Mouse (Mus musculus) liver, embryonic 13.5 days (tissue): ENCODE data around the gene Gm609. TPM values are rescaled to one million over a fixed set of nuclear protein-coding genes. Genes with fewer than 3 reads are reported as not detected.

ENCODE experiments used
- ATAC-seq: fragments of 200-750 bp; cut with Nextera tagmentation; 2 replicates; pipeline ENCODE4 v1.8.0; 2017; ENCODE audit warnings: low read depth, mild to moderate bottlenecking, moderate number of reproducible peaks, moderate library complexity
- DNase-seq: peaks from one replicate; pipeline ENCODE4 v3.0.0; 2022
- H3K27ac ChIP-seq: fragments of 300-500 bp; sonication (generic); 2 replicates; pipeline ENCODE4 v1.5.1; 2015; ENCODE audit warnings: moderate library complexity, mild to moderate bottlenecking, inconsistent platforms
- H3K27me3 ChIP-seq: fragments of 300-500 bp; sonication (generic); 2 replicates; pipeline ENCODE4 v1.6.1; 2015; ENCODE audit warnings: mild to moderate bottlenecking, inconsistent platforms
- H3K36me3 ChIP-seq: fragments of 300-500 bp; sonication (generic); 2 replicates; pipeline ENCODE4 v1.6.1; 2015; ENCODE audit warnings: mild to moderate bottlenecking, inconsistent platforms
- H3K4me1 ChIP-seq: fragments of 300-500 bp; sonication (generic); replicated peaks from 2 replicates; pipeline ENCODE4 v1.6.1; 2015; ENCODE audit warnings: inconsistent platforms
- H3K4me2 ChIP-seq: fragments of 300-500 bp; sonication (generic); 2 replicates; pipeline ENCODE4 v1.6.1; 2015; ENCODE audit warnings: inconsistent platforms, mild to moderate bottlenecking, moderate library complexity
- H3K4me3 ChIP-seq: fragments of 300-500 bp; sonication (generic); replicated peaks from 2 replicates; pipeline ENCODE4 v1.5.1; 2015; ENCODE audit warnings: mild to moderate bottlenecking, inconsistent platforms
- H3K9ac ChIP-seq: fragments of 300-500 bp; sonication (generic); 2 replicates; pipeline ENCODE4 v1.6.1; 2015; ENCODE audit warnings: mild to moderate bottlenecking, inconsistent platforms
- H3K9me3 ChIP-seq: fragments of 300-500 bp; sonication (generic); replicated peaks from 2 replicates; pipeline ENCODE4 v1.6.1; 2016; ENCODE audit warnings: inconsistent platforms
- WGBS: fragments of 180-500 bp; shearing (Covaris S2); methylation state at CpG from one replicate; pipeline ENCODE4 v1.1.7; 2015; ENCODE audit not compliant: insufficient replicate concordance; 5-methylcytosine and 5-hydroxymethylcytosine counted together
- polyA plus RNA-seq: library from polyadenylated mRNA; unstranded; fragments of >200 nt; fragmentation: Nextera tagmentation; extraction: Ambion mirVana; gene quantifications from 2 replicates; pipeline ENCODE4 v1.2.1, GENCODE M21; 2015

The Gm609 gene
- polyA plus RNA-seq, 1 experiment from 2014 or later, result not detected

- Histone ChIP-seq H3K27me3 (no peaks in the 10 kb centered on the region), H3K4me2 (no peak overlapping the region), H3K4me3 (no peak overlapping the region), H3K36me3 (no peaks in the 10 kb centered on the region), H3K9ac (no peak overlapping the region), H3K9me3 (no peaks in the 10 kb centered on the region), H3K27ac (no peak overlapping the region), H3K4me1 (no peaks in the 10 kb centered on the region)
- DNase-seq (no peak), ATAC-seq (no peak)
- WGBS, result 40% methylated on average over 2 of the region's 2 CpGs
Observed at GRCm38 (mm10) chr16:45375506-45376225, 117.1 kb downstream of the Gm609 start.

DNA sequence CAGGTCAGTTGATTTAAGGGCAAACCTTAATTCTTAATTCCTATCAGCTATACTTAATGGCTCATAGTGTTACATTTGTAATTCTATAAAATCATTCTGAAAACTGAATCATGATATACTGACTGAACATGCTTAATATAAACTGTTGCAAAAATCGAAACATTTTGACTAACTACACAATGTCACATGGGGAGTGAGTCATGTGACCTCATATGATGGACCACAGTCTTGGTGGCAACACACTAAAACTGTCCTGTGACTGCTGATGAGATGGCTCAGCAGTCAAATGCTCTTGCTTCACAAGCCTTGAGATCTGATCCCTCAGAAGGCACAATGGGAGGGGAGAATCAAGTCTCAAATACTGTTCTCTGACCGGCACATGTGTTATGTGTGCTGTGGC, 118.7 kb downstream of the Gm609 start:
- 57% methylated on average over 2 of the region's 2 CpGs for WGBS
- Histone ChIP-seq H3K36me3 (no peaks in the 10 kb centered on the region), H3K9me3 (no peaks in the 10 kb centered on the region), H3K27me3 (no peaks in the 10 kb centered on the region), H3K4me3 (no peak overlapping the region), H3K27ac (no peak overlapping the region), H3K9ac (no peak overlapping the region), H3K4me2 (no peak overlapping the region), H3K4me1 (no peaks in the 10 kb centered on the region)
- DNase-seq (no peak), ATAC-seq (no peak)

- ATAC-seq, result no peak
- no peak for DNase-seq
Observed at GRCm38 (mm10) chr16:45371076-45371475, 121.7 kb downstream of the Gm609 start.

DNA sequence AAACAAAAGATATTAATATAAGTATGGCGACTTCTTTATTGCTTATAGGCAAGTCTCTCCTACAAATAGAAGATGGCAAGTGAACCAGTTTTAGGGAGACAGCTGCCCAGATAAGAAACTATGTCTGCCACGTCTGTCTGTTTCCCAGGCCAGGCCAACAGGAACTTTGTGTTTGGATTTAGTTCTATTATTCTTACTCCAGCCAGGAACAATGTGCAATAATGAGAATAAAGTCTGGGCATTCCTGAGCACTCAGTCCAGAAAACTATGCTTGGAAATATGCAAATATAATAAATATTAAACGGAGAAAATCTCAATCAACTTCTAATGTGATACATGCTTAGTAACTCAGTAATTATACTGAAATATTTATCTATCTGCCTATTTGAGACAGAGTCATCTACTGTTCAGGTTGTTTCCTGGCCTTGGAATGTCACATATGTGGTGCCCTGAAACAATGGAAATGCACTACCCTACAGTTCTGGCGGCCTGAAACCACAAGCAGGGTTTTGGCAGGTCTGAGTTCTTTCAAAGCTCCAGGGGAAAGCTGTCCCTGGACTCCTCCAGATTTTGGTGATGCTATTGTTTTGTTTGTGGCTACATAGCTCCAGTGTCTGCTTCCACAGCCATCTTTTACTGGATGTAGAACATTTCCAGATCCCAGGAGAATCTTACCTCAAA, 123.3 kb downstream of the Gm609 start:
- H3K27ac ChIP-seq, result no peak overlapping the region
- ATAC-seq (no peak), DNase-seq (no peak)
- no peaks in the 10 kb centered on the region for H3K9me3 ChIP-seq
- no peaks in the 10 kb centered on the region for H3K4me1 ChIP-seq
- 45% methylated on average over 4 of the region's 4 CpGs for WGBS
- no peak overlapping the region for H3K4me2 ChIP-seq
- H3K9ac ChIP-seq, result no peak overlapping the region
- no peaks in the 10 kb centered on the region for H3K27me3 ChIP-seq
- H3K36me3 ChIP-seq, result no peaks in the 10 kb centered on the region
- H3K4me3 ChIP-seq, result no peak overlapping the region

More at GRCm38 (mm10) chr16:45371076-45371475, 121.7 kb downstream of the Gm609 start:
- Histone ChIP-seq H3K4me2 (no peak overlapping the region), H3K27ac (no peak overlapping the region), H3K36me3 (no peaks in the 10 kb centered on the region), H3K27me3 (no peaks in the 10 kb centered on the region), H3K4me3 (no peak overlapping the region), H3K9ac (no peak overlapping the region), H3K4me1 (no peaks in the 10 kb centered on the region), H3K9me3 (no peaks in the 10 kb centered on the region)
- 56% methylated on average over 1 of the region's 1 CpGs for WGBS

GRCm38 (mm10) chr16:45366111-45366510, 126.7 kb downstream of the Gm609 start:
- Histone ChIP-seq H3K4me2 (no peak overlapping the region), H3K9ac (no peak overlapping the region), H3K9me3 (no peaks in the 10 kb centered on the region), H3K27me3 (no peaks in the 10 kb centered on the region), H3K36me3 (no peaks in the 10 kb centered on the region), H3K4me1 (no peaks in the 10 kb centered on the region), H3K27ac (no peak overlapping the region), H3K4me3 (no peak overlapping the region)
- no peak for DNase-seq
- 70% methylated on average over 7 of the region's 7 CpGs for WGBS
- no peak for ATAC-seq

DNA sequence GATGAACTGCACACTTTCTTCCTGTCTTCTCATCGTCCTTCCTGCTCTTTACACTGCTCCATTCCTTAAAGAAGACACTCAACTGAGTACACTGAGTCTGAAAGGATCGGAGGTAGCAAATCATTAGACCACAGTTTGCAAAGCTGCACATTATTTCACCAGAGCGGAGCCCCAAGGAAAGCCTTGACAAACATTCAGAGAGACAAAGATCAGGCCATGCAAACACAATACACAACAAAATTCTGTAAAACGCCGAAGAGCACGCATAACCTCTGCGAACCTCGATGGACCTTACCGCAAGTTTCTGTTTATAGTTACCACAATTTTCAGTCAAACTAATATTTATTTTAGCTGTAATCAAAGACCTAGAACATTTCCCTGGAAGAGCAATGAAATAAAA, 127.4 kb downstream of the Gm609 start:
- DNase-seq, result no peak
- Histone ChIP-seq H3K9me3 (no peaks in the 10 kb centered on the region), H3K9ac (no peak overlapping the region), H3K36me3 (no peaks in the 10 kb centered on the region), H3K27ac (no peak overlapping the region), H3K4me1 (no peaks in the 10 kb centered on the region), H3K27me3 (no peaks in the 10 kb centered on the region), H3K4me3 (no peak overlapping the region), H3K4me2 (no peak overlapping the region)
- WGBS, result 74% methylated on average over 9 of the region's 9 CpGs
- ATAC-seq, result no peak

DNA sequence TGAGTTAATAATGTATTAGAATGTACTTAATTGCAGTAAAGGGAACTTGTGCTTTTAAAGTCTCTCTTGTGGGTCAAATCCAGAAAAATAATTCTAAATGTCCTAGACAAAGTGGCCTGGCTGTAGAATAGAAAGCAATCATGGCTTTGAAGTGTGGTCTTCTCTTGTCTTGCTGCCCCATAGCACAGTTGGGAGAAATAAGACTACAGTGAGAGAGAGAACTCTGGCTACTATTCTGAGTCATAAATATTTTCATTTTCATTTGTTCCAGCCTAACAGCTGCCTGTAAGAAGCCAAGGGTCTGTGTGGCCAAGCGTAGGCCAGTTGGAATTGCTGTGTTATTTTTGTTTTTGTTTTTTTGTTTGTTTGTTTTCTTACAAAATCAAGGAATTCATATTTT, 128.1 kb downstream of the Gm609 start:
- Histone ChIP-seq H3K27ac (no peak overlapping the region), H3K27me3 (no peaks in the 10 kb centered on the region), H3K9me3 (no peaks in the 10 kb centered on the region), H3K4me2 (no peak overlapping the region), H3K4me1 (no peaks in the 10 kb centered on the region), H3K36me3 (no peaks in the 10 kb centered on the region), H3K4me3 (no peak overlapping the region), H3K9ac (no peak overlapping the region)
- 63% methylated on average over 1 of the region's 1 CpGs for WGBS
- no peak for DNase-seq
- ATAC-seq, result no peak

GRCm38 (mm10) chr16:45363480-45364045, 129.2 kb downstream of the Gm609 start:
- 54% methylated on average over 4 of the region's 4 CpGs for WGBS
- H3K27me3 ChIP-seq, result no peaks in the 10 kb centered on the region
- DNase-seq (no peak), ATAC-seq (no peak)
- no peaks in the 10 kb centered on the region for H3K4me1 ChIP-seq
- no peak overlapping the region for H3K4me2 ChIP-seq
- H3K4me3 ChIP-seq, result no peak overlapping the region
- H3K27ac ChIP-seq, result no peak overlapping the region
- H3K9me3 ChIP-seq, result no peaks in the 10 kb centered on the region
- no peak overlapping the region for H3K9ac ChIP-seq
- no peaks in the 10 kb centered on the region for H3K36me3 ChIP-seq

Other genes with a start within 250 kb of the Gm609 start
- 0.84 and 1.4 TPM in 2 replicates for gene Cd200, start 83.9 kb downstream of the Gm609 start, polyA plus RNA-seq
- gene Gm17783, start 39.1 kb upstream of the Gm609 start, polyA plus RNA-seq, result not detected in 2 replicates
- not detected in 2 replicates for gene Slc9c1, start 42.3 kb upstream of the Gm609 start, polyA plus RNA-seq
- 2.5 and 2.6 TPM in 2 replicates for gene Gcsam, start 117.4 kb upstream of the Gm609 start, polyA plus RNA-seq
- gene BC016579, start 161.1 kb upstream of the Gm609 start, polyA plus RNA-seq, result 0.24 and 0.36 TPM in 2 replicates
- 0.16 and 0.23 TPM in 2 replicates for gene Tmprss7, start 200.7 kb upstream of the Gm609 start, polyA plus RNA-seq
- gene Tagln3, start 231.6 kb upstream of the Gm609 start, polyA plus RNA-seq, result 0.48 and 0.89 TPM in 2 replicates
- gene Abhd10, start 250.0 kb upstream of the Gm609 start, polyA plus RNA-seq, result 20.4 and 22.4 TPM in 2 replicates